Mouse (Mus musculus) liver, embryonic 15.5 days (tissue): ENCODE results near the gene Acin1. TPM values are rescaled to one million over a fixed set of nuclear protein-coding genes. Genes with fewer than 3 reads are reported as not detected.

Experiments used
- ATAC-seq: fragments of 200-750 bp; cut with Nextera tagmentation; 2 replicates; pipeline ENCODE4 v1.8.0; 2017; ENCODE audit warnings: moderate number of reproducible peaks, mild to moderate bottlenecking, moderate library complexity; ENCODE audit not compliant: insufficient read depth
- H3K27ac ChIP-seq: fragments of 300-500 bp; sonication (generic); replicated peaks from 2 replicates; pipeline ENCODE4 v1.5.1; 2015; ENCODE audit warnings: mild to moderate bottlenecking, inconsistent platforms
- H3K27me3 ChIP-seq: fragments of 300-500 bp; sonication (generic); 2 replicates; pipeline ENCODE4 v1.6.1; 2015; ENCODE audit warnings: mild to moderate bottlenecking, inconsistent platforms
- H3K36me3 ChIP-seq: fragments of 300-500 bp; sonication (generic); replicated peaks from 2 replicates; pipeline ENCODE4 v1.6.1; 2015; ENCODE audit warnings: moderate library complexity, mild to moderate bottlenecking, inconsistent platforms
- H3K4me1 ChIP-seq: fragments of 300-500 bp; sonication (generic); replicated peaks from 2 replicates; pipeline ENCODE4 v1.6.1; 2015; ENCODE audit warnings: inconsistent platforms
- H3K4me2 ChIP-seq: fragments of 300-500 bp; sonication (generic); 2 replicates; pipeline ENCODE4 v1.6.1; 2015; ENCODE audit warnings: moderate library complexity, mild to moderate bottlenecking, inconsistent platforms
- H3K4me3 ChIP-seq: fragments of 300-500 bp; sonication (generic); replicated peaks from 2 replicates; pipeline ENCODE4 v1.5.1; 2015; ENCODE audit warnings: mild to moderate bottlenecking, inconsistent platforms
- H3K9ac ChIP-seq: fragments of 300-500 bp; sonication (generic); 2 replicates; pipeline ENCODE4 v1.6.1; 2015; ENCODE audit warnings: moderate library complexity, mild to moderate bottlenecking, inconsistent platforms
- H3K9me3 ChIP-seq: fragments of 300-500 bp; sonication (generic); replicated peaks from 2 replicates; pipeline ENCODE4 v1.6.1; 2016; ENCODE audit warnings: inconsistent platforms
- WGBS: fragments of 180-500 bp; shearing (Covaris S2); methylation state at CpG from one replicate; pipeline ENCODE4 v1.1.7; 2015; ENCODE audit warnings: mixed read lengths; ENCODE audit not compliant: insufficient replicate concordance; 5-methylcytosine and 5-hydroxymethylcytosine counted together
- polyA plus RNA-seq: library from polyadenylated mRNA; unstranded; fragments of >200 nt; fragmentation: Nextera tagmentation; extraction: Ambion mirVana; gene quantifications from 2 replicates; pipeline ENCODE4 v1.2.1, GENCODE M21; 2015

The Acin1 gene
- polyA plus RNA-seq, 1 experiment from 2014 or later = 48.7 TPM

DNA sequence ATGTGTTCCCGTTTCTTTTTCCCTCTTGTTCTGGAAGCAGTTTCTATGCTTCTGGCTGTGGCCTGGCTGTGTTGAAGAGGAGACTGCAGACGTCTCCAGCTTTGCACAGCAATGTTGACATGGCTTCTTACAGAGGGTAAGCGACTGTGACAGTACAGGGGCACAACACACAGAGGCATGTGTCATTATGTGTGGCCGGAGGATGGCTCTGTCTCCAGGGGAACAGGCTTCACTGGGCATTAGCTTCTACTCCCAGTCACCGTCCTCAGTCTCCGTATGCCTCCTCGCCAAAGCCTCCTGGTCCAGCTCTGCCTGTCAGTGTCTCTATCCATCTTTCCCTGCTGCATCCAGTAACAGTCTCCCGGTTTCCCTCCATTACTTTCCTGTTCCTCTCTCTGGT is 79.5 kb downstream of the Acin1 start:
- WGBS = 73% methylated on average over 8 of the region's 8 CpGs
- Histone ChIP-seq H3K4me2 (no peak overlapping the region), H3K36me3 (peaks cover 10% of the 10 kb centered on the region), H3K27ac (no peak overlapping the region), H3K27me3 (no peaks in the 10 kb centered on the region), H3K4me3 (no peak overlapping the region), H3K4me1 (peaks cover 35% of the 10 kb centered on the region), H3K9ac (no peak overlapping the region), H3K9me3 (no peaks in the 10 kb centered on the region)
- ATAC-seq = no peak

DNA sequence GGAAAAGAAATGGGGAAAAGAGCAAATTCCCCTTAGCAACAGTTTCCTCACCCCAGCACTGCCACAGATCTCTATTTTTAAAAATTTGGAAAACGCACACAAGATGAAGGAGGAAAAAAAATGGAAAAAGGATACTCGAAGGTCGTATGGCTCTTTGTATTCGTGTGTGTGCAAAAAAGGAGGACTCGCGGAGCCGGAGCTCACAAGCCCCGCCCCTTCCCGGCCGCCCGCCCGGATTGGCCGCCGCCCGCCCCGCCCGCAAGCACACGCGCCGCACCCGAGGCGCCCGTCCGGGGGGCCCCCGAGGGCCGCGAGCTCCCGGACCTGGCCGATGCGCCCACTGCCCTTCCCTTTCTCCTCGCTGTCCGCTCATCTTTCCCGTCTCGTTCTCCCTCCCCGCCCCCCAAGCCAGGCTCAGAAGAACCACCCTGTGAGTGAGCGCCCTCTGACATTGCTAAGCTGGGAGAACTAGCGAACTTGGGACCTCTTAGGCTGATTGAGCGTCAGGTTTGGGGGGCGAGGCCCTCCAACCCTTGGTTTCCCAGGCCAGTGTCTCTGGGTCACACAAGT is 80.9 kb downstream of the Acin1 start, which contains the start of gene 4931414P19Rik:
4931414P19Rik (minus strand) TSS at position 242 of the 570 bp plus-strand sequence.
- WGBS = under 1% methylated on average over 39 of the region's 39 CpGs
- Histone ChIP-seq H3K4me1 (peaks cover 40% of the 10 kb centered on the region), H3K27me3 (no peaks in the 10 kb centered on the region), H3K27ac (peak within 1 kb of the TSS; percentile 86), H3K9me3 (no peaks in the 10 kb centered on the region), H3K4me2 (peak within 1 kb of the TSS; percentile 94), H3K36me3 (0 out of 2 replicates have a peak, but pooled peaks cover 4% of the 10 kb centered on the region), H3K4me3 (peak within 1 kb of the TSS; percentile 71), H3K9ac (peak within 1 kb of the TSS; percentile 75)
- ATAC-seq = peak; percentile 31

DNA sequence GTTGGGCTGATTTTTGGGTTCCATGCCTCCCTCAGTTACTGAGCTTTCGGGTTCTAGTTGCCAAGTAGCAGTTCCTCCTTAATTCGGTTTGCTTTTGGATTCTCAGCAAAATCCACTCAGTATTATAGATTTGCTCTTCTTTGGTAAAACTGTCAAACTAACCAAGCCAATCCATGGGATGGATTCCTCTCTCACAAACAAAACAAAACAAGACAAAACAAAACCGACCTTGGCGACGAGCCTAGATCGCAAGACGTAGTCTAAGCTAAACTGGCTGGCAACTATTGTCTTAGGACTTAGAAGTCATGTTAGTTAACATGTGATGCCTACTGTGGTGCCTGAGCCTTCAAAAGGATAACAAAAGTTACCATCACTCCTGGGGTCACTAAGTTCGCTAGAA is 83.0 kb downstream of the Acin1 start:
- ATAC-seq = no peak
- H3K4me1 ChIP-seq = peaks cover 40% of the 10 kb centered on the region
- H3K9ac ChIP-seq = no peak overlapping the region
- H3K27me3 ChIP-seq = no peaks in the 10 kb centered on the region
- H3K4me2 ChIP-seq = peak overlapping the region; percentile 94
- peak overlapping the region; percentile 97 for H3K27ac ChIP-seq
- H3K4me3 ChIP-seq = peak overlapping the region; percentile 86
- H3K36me3 ChIP-seq = no peaks in the 10 kb centered on the region
- H3K9me3 ChIP-seq = no peaks in the 10 kb centered on the region
- 79% methylated on average over 8 of the region's 8 CpGs for WGBS

DNA sequence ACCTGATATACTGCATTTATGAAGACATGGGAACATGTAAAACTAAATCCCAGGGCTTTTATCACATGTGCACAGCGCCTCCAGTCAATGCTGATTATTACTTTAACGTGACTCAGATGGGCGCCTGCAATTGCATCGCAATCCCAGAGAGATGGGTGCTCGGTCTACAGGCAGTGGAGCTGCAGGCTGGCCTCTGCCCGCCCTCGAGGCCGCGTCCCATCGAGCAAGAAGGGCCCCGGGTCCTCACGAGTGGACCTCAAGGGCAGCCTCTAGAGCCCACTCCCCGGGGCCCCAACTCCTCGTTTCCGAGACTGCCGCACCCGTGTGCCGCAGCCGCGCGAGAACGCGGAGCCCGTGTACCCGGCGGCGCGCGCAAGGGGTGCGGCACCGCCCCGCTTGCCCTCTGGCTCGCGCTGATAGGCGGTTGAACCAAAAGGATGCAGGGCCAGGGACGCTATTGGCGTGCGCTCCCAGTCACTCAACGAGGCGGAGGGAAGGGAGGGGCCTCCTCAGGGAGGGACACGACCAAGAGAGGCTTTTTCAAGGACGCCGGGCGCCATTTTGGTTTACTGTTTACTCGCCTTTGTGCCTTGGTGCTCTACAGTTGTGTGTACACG is 83.6 kb downstream of the Acin1 start:
- Histone ChIP-seq H3K9ac (peak overlapping the region; percentile 91), H3K27me3 (no peaks in the 10 kb centered on the region), H3K4me3 (peak overlapping the region; percentile 86), H3K9me3 (no peaks in the 10 kb centered on the region), H3K4me1 (peaks cover 40% of the 10 kb centered on the region), H3K36me3 (no peaks in the 10 kb centered on the region), H3K4me2 (peak overlapping the region; percentile 94), H3K27ac (peak overlapping the region; percentile 97)
- ATAC-seq = peak; percentile 99
- WGBS = under 1% methylated on average over 46 of the region's 46 CpGs

DNA sequence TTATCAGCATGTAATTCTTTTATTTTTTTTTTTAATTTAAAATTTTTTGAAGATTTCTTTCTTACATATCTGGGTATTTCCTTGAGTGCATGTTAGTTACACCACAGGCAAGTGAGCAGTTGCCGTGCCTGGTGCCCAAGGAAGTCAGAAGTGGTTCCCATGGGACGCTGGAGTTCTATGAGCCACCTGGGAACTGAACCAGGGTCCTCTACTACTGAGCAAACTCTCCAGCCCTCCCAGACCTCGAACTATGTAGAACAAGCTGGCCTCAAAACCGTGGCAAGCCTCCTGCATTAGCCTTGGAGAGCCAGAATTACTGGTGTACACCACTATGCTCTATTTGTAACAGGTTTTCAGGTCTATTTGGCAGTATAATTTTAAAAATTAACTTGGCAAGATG is 84.1 kb downstream of the Acin1 start:
- 25% methylated on average over 4 of the region's 4 CpGs for WGBS
- no peaks in the 10 kb centered on the region for H3K9me3 ChIP-seq
- peak overlapping the region; percentile 91 for H3K9ac ChIP-seq
- peak overlapping the region; percentile 97 for H3K27ac ChIP-seq
- peak overlapping the region; percentile 86 for H3K4me3 ChIP-seq
- peaks cover 40% of the 10 kb centered on the region for H3K4me1 ChIP-seq
- H3K36me3 ChIP-seq = no peaks in the 10 kb centered on the region
- H3K27me3 ChIP-seq = no peaks in the 10 kb centered on the region
- H3K4me2 ChIP-seq = peak overlapping the region; percentile 94
- ATAC-seq = no peak

DNA sequence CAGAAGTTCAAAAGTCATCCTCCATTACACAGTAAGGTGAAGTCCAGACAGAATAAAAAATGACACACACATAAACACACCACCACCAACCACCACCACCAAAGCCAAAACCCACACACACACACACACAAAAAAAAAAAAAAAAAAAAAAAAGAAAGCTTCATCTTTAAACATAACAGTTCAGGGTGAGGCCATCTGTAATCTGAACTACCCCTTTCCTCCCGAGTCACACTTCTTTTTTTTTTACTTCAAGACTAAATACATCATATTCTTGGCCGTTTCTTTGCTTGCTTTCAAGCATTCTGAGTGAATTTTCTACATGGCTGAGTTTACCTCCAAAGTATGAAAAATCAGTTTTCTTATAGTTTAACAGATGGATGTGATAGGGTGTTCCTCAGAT is 85.1 kb downstream of the Acin1 start:
- Histone ChIP-seq H3K4me3 (no peak overlapping the region), H3K36me3 (no peaks in the 10 kb centered on the region), H3K4me1 (peaks cover 40% of the 10 kb centered on the region), H3K27ac (peak overlapping the region; percentile 97), H3K9me3 (no peaks in the 10 kb centered on the region), H3K9ac (no peak overlapping the region), H3K4me2 (no peak overlapping the region), H3K27me3 (no peaks in the 10 kb centered on the region)
- no peak for ATAC-seq
- WGBS = 48% methylated on average over 2 of the region's 2 CpGs

DNA sequence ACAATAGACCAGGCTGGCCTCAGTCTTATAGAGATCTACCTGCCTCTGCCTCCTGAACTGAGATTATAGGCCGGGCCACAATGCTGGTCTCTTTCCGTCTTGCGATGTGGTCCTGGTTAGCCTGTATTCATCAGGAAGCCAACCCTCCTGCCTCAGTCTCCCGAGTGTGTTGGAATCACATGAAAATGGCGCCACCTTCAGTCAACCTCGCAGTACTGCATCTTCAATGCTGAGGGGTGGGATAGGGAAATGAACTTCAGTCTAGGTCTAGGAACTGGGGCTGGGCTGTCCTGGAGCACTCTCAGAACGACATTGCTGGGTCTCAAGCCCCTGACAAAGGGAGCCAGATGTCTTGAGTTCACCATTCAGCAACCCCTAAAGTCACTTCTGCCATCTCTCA is 89.6 kb downstream of the Acin1 start:
- Histone ChIP-seq H3K27ac (no peak overlapping the region), H3K9ac (no peak overlapping the region), H3K27me3 (no peaks in the 10 kb centered on the region), H3K4me3 (no peak overlapping the region), H3K9me3 (no peaks in the 10 kb centered on the region), H3K4me1 (peaks cover 12% of the 10 kb centered on the region), H3K4me2 (no peak overlapping the region), H3K36me3 (peaks cover 13% of the 10 kb centered on the region)
- ATAC-seq = no peak
- WGBS = 57% methylated on average over 7 of the region's 7 CpGs

DNA sequence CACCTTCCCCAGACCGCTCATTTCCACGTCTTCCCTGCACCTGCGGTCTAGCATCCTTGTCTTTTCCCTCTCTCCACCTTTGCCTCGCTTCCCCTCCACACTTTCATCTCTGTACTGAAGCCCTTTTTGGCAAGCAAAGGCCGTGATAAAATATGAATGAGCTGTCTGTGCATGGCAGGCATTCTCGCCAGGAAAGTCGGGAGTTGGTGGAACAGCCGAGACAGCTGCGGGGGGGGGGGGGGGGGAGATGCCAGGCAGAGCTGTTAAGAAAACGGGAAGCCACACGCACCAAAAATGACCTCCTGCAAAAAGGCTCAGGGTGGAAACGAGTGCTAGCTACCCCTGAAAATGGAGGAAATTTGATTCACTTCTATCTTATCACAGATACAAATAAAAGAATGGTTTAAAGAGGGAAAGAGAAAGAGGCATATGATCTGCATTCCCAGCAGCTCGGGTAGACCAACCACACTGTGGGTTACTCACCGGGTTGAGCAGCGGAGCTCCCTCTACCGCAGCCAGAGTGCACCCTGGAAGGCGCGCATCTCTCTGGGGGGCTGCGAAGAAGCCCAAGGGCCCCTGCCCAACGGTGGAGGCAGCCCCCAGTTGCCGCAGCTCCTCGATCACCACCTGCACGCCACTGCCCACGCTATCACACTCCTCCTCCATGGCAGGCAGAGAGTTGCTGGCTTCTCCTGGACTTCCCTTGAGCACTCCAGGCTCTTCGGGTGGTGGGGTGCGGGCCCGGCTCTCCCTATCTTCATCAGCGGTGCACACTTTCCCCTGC is 91.9 kb downstream of the Acin1 start:
- H3K4me2 ChIP-seq = no peak overlapping the region
- no peaks in the 10 kb centered on the region for H3K9me3 ChIP-seq
- peaks cover 13% of the 10 kb centered on the region for H3K36me3 ChIP-seq
- H3K4me3 ChIP-seq = no peak overlapping the region
- H3K9ac ChIP-seq = no peak overlapping the region
- no peak overlapping the region for H3K27ac ChIP-seq
- 72% methylated on average over 28 of the region's 28 CpGs for WGBS
- H3K27me3 ChIP-seq = no peaks in the 10 kb centered on the region
- H3K4me1 ChIP-seq = peaks cover 11% of the 10 kb centered on the region; the same call in 1 of the 2 replicates
- ATAC-seq = no peak

DNA sequence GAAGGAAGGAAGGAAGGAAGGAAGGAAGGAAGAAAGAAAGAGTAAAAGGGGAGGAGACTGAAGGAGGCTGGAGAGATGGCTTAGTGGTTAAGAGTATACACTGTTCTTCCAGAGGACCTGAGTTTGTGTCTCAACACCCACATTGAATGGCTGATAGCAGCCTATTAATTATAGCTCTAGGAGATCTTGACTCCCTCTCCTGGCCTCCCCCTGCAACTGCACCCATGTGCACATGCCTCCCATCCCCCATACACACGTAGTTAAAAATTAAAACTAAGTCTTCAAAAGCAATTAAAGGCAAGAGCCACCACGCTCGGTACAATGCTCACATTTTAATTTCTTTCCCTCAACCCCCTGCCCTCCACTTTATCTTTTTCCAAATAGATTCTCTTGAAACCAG is 92.7 kb downstream of the Acin1 start:
- Histone ChIP-seq H3K9ac (no peak overlapping the region), H3K4me3 (no peak overlapping the region), H3K4me2 (no peak overlapping the region), H3K36me3 (peaks cover 13% of the 10 kb centered on the region), H3K27ac (no peak overlapping the region), H3K9me3 (no peaks in the 10 kb centered on the region), H3K4me1 (peaks cover 11% of the 10 kb centered on the region; the same call in 1 of the 2 replicates), H3K27me3 (no peaks in the 10 kb centered on the region)
- WGBS = 74% methylated on average over 3 of the region's 3 CpGs
- no peak for ATAC-seq

DNA sequence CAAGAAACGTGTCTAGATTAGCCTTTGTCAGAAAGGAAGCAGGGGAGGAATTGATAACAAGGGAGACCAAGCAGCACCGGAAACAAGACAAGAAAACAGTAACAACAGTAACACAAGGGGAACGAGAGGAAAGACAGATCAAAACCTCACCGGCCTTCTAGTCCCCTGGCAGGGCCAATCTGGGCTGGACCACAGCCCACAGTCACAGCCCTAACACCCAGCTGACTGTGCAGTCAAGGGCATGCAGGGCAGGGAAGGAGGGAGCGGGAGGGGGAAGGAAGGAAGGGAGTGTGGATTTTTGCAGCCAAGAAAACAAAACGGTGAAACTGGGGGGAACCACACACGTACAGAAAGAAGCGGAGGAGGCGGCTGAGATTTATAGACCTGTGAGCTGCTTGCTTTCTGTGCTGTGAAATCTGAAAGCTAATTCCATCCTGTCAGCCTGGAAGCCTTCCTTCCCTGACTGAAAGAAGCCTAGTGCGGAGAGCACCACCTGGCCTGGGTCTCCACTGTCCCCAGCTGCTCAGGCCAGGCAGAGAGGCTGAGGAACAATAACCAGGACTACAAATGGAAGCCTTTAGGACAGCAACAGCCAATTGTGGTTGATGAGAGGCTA is 94.3 kb downstream of the Acin1 start:
- Histone ChIP-seq H3K27me3 (no peaks in the 10 kb centered on the region), H3K9ac (no peak overlapping the region), H3K9me3 (no peaks in the 10 kb centered on the region), H3K27ac (0 out of 2 replicates have a peak overlapping the region, but pooled peaks have one; percentile 12), H3K4me3 (no peak overlapping the region), H3K4me2 (no peak overlapping the region), H3K4me1 (peaks cover 11% of the 10 kb centered on the region; the same call in 1 of the 2 replicates), H3K36me3 (peaks cover 13% of the 10 kb centered on the region)
- 30% methylated on average over 10 of the region's 10 CpGs for WGBS
- ATAC-seq = no peak
